Mouse (Mus musculus) duodenum, adult 2 months (tissue): ENCODE measurements around the gene Ccdc39. TPM values are rescaled to one million over a fixed set of nuclear protein-coding genes. Genes with fewer than 3 reads are reported as not detected.

Source experiments
- polyA plus RNA-seq: library from polyadenylated mRNA; depleted of rRNA; stranded (reverse); fragments of >200 nt; gene quantifications from 2 replicates; pipeline ENCODE4 v1.2.3, GENCODE M21; 2012; ENCODE audit warnings: low replicate concordance; rRNA removed

The Ccdc39 gene
- 0.08 TPM in 1 of 2 replicates, not detected in the other for polyA plus RNA-seq

GRCm38 (mm10) chr3:33843801-33844632, at the start of gene Ccdc39:
Gene Ccdc39 (minus strand): TSS chr3:33844310.

GRCm38 (mm10) chr3:33799617-33800512, 44.2 kb downstream of the Ccdc39 start, which contains the start of gene Ttc14:
Gene Ttc14 (plus strand): TSS chr3:33799832.

Other genes with a start within 250 kb of the Ccdc39 start
- gene Ttc14, start 44.5 kb downstream of the Ccdc39 start, polyA plus RNA-seq = 15.5 and 21.2 TPM in 2 replicates
- 0.62 and 1.4 TPM in 2 replicates for gene Fxr1, start 175.6 kb upstream of the Ccdc39 start, polyA plus RNA-seq
- gene Dnajc19, start 237.0 kb upstream of the Ccdc39 start, polyA plus RNA-seq = 93.7 and 107 TPM in 2 replicates